Mouse (Mus musculus) cerebellum, postnatal 36 days (tissue): Measurements from ENCODE around the gene Flt1.

Experiments
- DNase-seq, 2 experiments: peaks; one replicate each; pipeline ENCODE4 v3.0.0; 2021 to 2022; ENCODE audit warnings: mixed read lengths in 2 of 2

The Flt1 gene

GRCm38 (mm10) chr5:147724391-147724790, 1.4 kb downstream of the Flt1 start:
- DNase-seq = no peak

- DNase-seq = no peak
Observed at GRCm38 (mm10) chr5:147723811-147724210, 2.0 kb downstream of the Flt1 start.

- no peak for DNase-seq
Observed at GRCm38 (mm10) chr5:147721438-147721837, 4.4 kb downstream of the Flt1 start.

GRCm38 (mm10) chr5:147718335-147718734, 7.5 kb downstream of the Flt1 start:
- DNase-seq = no peak

GRCm38 (mm10) chr5:147716697-147717217, 9.1 kb downstream of the Flt1 start:
- DNase-seq = no peak

GRCm38 (mm10) chr5:147716276-147716675, 9.5 kb downstream of the Flt1 start:
- DNase-seq = peak in 1 of 2 experiments; percentile 16

GRCm38 (mm10) chr5:147715391-147715790, 10.4 kb downstream of the Flt1 start:
- no peak for DNase-seq

- DNase-seq = no peak
Observed at GRCm38 (mm10) chr5:147708500-147708899, 17.3 kb downstream of the Flt1 start.

GRCm38 (mm10) chr5:147707479-147707878, 18.3 kb downstream of the Flt1 start:
- DNase-seq = no peak

- no peak for DNase-seq
Observed at GRCm38 (mm10) chr5:147704890-147705289, 20.9 kb downstream of the Flt1 start.

GRCm38 (mm10) chr5:147702423-147702822, 23.4 kb downstream of the Flt1 start:
- no peak for DNase-seq

GRCm38 (mm10) chr5:147701024-147701423, 24.8 kb downstream of the Flt1 start:
- no peak for DNase-seq

- no peak for DNase-seq
Observed at GRCm38 (mm10) chr5:147698044-147698443, 27.8 kb downstream of the Flt1 start.

- DNase-seq = no peak
Observed at GRCm38 (mm10) chr5:147697165-147697564, 28.6 kb downstream of the Flt1 start.

GRCm38 (mm10) chr5:147692622-147693021, 33.2 kb downstream of the Flt1 start:
- no peak for DNase-seq

GRCm38 (mm10) chr5:147683707-147684323, 42.0 kb downstream of the Flt1 start:
- no peak for DNase-seq

- no peak for DNase-seq
Observed at GRCm38 (mm10) chr5:147681224-147681623, 44.6 kb downstream of the Flt1 start.

- no peak for DNase-seq
Observed at GRCm38 (mm10) chr5:147680711-147681110, 45.1 kb downstream of the Flt1 start.

GRCm38 (mm10) chr5:147679316-147679715, 46.5 kb downstream of the Flt1 start:
- DNase-seq = no peak

- no peak for DNase-seq
Observed at GRCm38 (mm10) chr5:147675791-147676190, 50.0 kb downstream of the Flt1 start.

- DNase-seq = peak in 1 of 2 experiments; percentile 14
Observed at GRCm38 (mm10) chr5:147671765-147672424, 53.9 kb downstream of the Flt1 start.

- no peak for DNase-seq
Observed at GRCm38 (mm10) chr5:147668637-147669344, 57.0 kb downstream of the Flt1 start.

- no peak for DNase-seq
Observed at GRCm38 (mm10) chr5:147665946-147666345, 59.9 kb downstream of the Flt1 start.

- DNase-seq = no peak
Observed at GRCm38 (mm10) chr5:147665381-147665780, 60.4 kb downstream of the Flt1 start.
